Mouse (Mus musculus) common myeloid progenitor, adult 5-6 weeks (primary cell): Measurements from ENCODE around the gene Rae1. TPM values are rescaled to one million over a fixed set of nuclear protein-coding genes. Genes with fewer than 3 reads are reported as not detected.

Experiments used
- ATAC-seq: replicated peaks from 2 replicates; pipeline ENCODE4 v1.8.0; 2016; ENCODE audit warnings: low read depth, mild to moderate bottlenecking, moderate TSS enrichment, inconsistent platforms; ENCODE audit not compliant: poor library complexity, severe bottlenecking
- total RNA-seq: library from RNA; stranded (forward); fragments of 200-1000, 187-1606 nt; gene quantifications from 2 replicates; pipeline ENCODE4 v1.2.3, GENCODE M21; 2017

The Rae1 gene
- total RNA-seq, 1 experiment from 2014 or later = 87.9 TPM

- 0 out of 2 replicates have a peak, but pooled peaks have one; percentile 31 for ATAC-seq
Measured at GRCm38 (mm10) chr2:172982776-172983561, 16.9 kb upstream of the Rae1 start.

GRCm38 (mm10) chr2:172990161-172990560, 9.8 kb upstream of the Rae1 start:
- no peak for ATAC-seq

DNA sequence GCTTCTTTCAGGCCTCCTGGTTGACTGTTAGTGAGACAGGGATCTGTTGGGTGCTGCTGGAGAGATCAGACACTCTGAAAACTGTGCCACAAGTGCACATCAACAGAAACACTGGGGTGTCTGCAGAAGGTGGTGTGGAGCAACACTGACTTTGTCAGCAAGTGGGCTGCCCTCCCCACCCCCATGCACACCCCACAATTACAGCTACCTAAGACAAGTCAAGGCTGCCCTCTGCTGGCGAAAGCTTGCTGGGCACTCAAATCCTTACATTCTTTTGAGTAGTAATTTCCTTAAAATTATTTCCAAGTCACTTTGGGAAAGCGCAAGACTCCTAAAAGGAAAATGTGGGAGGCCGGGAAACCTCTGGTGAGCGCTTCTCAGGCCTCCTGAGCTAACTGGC, 3.7 kb upstream of the Rae1 start:
- ATAC-seq = peak; percentile 34; the same call in 1 of the 2 replicates

- ATAC-seq = no peak
Measured at GRCm38 (mm10) chr2:172997748-172998147, 2.2 kb upstream of the Rae1 start.

DNA sequence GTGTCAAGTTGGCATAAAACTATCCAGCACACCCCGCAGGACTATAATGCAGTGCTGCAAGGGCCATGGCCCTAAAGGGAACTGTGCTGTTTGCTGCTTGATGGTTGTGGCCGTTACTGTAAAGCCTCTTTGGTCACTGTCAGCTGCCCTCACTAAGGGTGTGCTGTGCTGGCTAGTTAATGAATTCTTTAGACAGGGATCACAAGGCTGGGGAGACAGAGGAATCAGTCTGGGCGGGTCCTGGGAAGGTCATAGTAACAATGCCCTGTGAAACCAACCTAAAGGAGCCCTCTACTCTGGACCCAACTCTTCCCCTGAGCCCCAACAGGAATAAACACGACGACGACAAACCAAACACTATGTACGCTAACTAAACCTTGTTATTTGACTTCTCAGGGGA, 1.4 kb upstream of the Rae1 start:
- ATAC-seq = no peak

GRCm38 (mm10) chr2:173000285-173000652, 352 bp downstream of the Rae1 start:
- peak; percentile 34 for ATAC-seq

GRCm38 (mm10) chr2:173000921-173001320, 1.0 kb downstream of the Rae1 start:
- no peak for ATAC-seq

DNA sequence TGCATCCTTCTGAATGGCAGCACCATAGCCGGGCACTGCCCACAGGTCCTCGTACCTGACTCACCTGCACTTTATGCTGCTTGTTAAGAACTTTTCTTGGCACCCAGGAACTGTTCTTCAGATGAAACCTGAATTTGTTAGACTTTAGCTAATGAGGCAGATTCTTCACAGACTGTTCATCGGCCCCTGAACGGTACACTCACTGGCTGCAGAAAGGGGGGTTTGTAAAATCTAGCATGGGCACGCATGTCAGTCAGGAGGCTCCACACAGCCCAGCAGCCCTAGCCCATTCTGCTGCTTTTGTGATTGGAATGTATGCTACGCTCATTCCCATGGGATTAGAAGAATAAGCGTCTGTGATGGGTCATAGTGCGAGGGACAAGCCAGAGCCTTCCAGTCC, 3.8 kb downstream of the Rae1 start:
- no peak for ATAC-seq

GRCm38 (mm10) chr2:173010220-173010717, 10.4 kb downstream of the Rae1 start:
- no peak for ATAC-seq

DNA sequence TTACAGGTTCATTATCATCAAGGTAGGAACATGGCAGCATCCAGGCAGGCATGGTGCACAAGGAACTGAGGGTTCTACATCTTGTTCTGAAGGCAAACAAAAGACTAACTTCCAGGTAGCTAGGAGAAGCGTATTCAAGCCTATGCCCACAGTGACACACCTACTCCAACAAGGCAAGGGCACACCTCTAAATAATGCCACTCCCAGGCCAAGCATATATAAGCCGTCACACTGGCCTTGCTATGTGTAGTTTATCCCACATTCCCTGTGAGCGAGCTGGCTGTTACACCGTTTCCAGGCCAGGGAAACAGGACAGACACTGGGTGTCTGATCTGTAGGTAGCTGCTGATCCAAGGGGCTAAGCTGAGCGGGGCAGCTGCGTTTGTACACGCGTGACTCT, 11.5 kb downstream of the Rae1 start:
- no peak for ATAC-seq

GRCm38 (mm10) chr2:173014741-173015287, 14.9 kb downstream of the Rae1 start:
- ATAC-seq = no peak

DNA sequence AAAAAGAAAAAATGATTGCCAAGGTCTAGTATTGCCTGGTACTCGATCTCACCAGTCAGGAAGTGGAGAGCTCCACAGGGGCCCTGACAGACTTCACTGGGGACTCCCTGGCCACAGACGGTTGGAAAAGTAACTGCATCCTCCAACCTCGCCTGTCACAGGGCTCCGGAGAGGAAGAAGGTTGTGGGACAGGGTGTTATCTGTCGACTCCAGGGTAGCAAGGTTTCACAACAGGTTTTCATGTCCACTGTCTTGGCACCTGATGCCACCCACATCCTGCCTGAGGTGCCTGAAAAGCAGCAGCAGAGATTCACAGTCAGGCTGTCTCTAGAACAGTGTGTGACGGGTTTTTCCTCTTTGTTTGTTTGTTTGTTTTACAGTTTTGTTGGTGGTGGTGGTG, 18.0 kb downstream of the Rae1 start:
- ATAC-seq = peak; percentile 55

DNA sequence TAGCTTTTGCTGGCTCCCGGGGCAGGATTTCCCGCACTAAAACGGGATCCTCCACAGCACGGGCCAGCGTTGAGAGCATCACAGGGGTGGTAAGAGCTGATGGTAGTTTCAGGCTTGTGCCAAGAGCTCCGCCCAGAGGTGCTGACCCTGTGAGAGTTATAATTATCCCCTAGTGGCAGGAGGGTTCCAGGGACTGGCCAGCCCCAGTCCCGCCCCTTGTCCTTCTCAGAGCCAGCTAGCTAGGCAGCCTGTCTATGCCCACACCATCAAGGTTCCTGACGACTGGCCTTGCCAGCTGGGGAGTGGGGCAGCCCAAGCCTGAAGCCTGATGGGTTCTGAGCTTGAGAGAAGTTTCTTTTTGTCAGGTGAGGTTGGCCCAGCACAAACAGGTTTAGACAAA, 18.7 kb downstream of the Rae1 start:
- peak; percentile 7; the same call in 1 of the 2 replicates for ATAC-seq

DNA sequence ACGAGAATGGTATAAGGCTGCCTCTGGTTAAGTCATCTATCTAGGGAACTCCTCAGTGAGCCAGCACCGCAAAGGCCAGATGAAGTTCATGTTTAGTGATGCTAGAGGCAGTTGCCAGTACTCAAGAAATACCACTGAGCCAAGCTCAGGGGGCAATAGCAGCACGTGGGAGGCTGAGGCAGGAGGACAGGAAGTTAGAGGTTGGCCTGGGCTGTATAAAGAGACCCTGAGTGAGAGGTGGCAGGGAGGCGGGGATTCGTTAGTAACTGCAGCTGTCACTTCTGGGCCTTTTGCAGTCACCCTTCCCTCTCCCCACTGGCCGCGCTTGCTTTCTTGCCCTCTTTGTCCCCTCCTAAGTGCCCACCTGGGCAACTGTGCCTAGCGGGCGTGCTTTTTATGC, 19.4 kb downstream of the Rae1 start:
- ATAC-seq = peak; percentile 7

DNA sequence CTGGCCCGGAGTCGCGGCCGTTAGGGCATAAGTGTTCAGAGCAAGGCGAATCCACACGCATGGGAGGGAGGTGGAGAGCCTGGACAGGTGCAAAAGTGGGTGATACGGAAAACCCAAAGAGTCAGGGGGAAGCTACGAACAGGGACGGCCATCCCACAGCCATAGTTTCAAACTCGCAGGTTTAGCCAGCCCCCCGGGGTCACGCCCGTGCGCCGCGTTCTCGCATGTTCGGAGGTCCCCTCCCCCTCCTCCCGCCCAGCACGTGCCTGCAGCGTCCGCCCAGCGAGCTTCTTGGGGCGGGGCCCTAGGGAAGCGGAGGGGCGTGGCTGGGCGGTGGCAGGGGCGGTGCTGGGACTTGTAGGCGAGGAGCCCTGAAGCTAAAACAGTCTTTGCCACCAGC, 19.9 kb downstream of the Rae1 start:
- ATAC-seq = peak; percentile 47

GRCm38 (mm10) chr2:173020430-173020829, 20.5 kb downstream of the Rae1 start, which contains the start of gene Rbm38:
Gene Rbm38 (plus strand): TSS chr2:173020498.
- no peak for ATAC-seq

GRCm38 (mm10) chr2:173021633-173022055, 21.7 kb downstream of the Rae1 start:
- ATAC-seq = peak; percentile 40

DNA sequence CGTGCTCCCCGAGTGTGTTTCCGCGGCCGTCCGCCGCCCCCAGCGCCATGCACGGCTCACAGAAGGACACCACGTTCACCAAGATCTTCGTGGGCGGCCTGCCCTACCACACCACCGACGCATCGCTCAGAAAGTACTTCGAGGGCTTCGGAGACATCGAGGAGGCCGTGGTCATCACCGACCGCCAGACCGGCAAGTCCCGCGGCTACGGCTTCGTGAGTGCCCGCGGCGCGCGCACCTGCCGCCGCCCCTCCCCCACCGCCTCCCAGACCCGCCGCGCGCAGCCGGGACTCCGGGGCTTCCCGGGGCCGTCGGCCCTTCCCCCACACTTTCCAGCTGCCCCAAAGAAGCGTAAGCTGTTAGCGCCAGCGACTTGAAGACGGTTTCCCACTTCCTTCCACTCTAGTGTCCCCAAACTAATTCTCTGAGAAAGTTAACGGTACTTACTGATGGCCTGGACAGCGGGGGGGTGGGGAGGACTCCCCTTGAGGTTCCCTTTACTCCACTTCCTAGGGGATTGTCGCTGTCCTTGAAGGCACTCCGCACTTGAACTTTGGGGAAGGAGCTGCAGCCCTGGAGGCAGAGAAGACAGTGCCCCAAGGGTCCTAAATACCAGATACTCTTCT, 22.3 kb downstream of the Rae1 start:
- no peak for ATAC-seq

- no peak for ATAC-seq
Measured at GRCm38 (mm10) chr2:173022813-173023212, 22.9 kb downstream of the Rae1 start.

DNA sequence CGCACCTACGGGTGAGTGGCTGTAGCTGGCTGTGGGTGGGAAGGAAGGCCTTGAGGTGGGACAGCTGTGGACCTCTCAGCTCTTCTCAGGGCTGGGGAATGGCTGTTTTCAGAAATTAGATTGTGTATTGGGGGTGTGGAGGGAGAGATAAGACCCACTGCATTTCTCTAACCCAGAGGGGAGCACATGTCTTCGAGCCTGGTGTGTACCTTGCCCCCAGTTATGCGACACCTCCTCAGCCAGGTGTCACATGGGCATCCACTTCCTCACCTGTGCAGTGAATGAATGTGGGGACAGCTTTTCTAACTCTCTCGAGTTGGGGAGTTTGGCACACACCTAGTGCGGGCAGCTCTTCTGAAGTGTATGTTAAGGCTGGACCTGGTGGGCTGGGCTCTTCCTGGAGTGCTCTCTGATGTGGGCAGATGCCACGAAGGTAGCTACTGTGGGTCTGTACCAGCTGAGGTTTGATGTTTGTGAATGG, 23.5 kb downstream of the Rae1 start:
- ATAC-seq = no peak

- ATAC-seq = no peak
Measured at GRCm38 (mm10) chr2:173023966-173024365, 24.0 kb downstream of the Rae1 start.
